In genomic region chr13:62923182-62923581, GRCm38 (mm10) we compare ENCODE assay signal across 21 mouse cellular contexts. TPM values are rescaled to one million over a fixed set of nuclear protein-coding genes. Genes with fewer than 3 reads are reported as not detected.
DNase-seq lines count a peak whose midpoint lies in the region; ATAC-seq and TF ChIP-seq lines count a peak whose summit lies in the region.
"Had no signal": no experiment of that assay in that cellular context is flagged by ENCODE, and none has a peak within 500 bp of the region (broad histone marks: within the 10 kb centered on the region; RNA-seq: fewer than 3 reads in every experiment).

No protein-coding gene starts in this region.

- TF ChIP-seq EP300 in lung, postnatal 0 days (IDR thresholded peaks at IDR 0.05) = peak; percentile 43; the same call in 1 of the 2 replicates

- no peak for ATAC-seq in intestine, embryonic 14.5 days (replicated peaks; ENCODE audit: low FRiP score, low TSS enrichment, low read depth)
- ATAC-seq in intestine, embryonic 15.5 days = no peak
- ATAC-seq in lung, postnatal 0 days = peak; percentile 52
- ATAC-seq in limb, embryonic 15.5 days (ENCODE audit: insufficient number of reproducible peaks, low FRiP score, low TSS enrichment, low read depth) = no peak
- ATAC-seq: forebrain, embryonic 14.5 days; inflammation-experienced regulatory T-cells, adult 6 months had no signal

- peaks cover 5% of the 10 kb centered on the region; the same call in 1 of the 2 replicates for H3K4me1 ChIP-seq in intestine, embryonic 14.5 days (replicated peaks; ENCODE audit: control insufficient read depth, insufficient read depth, low read length)
- no peaks in the 10 kb centered on the region for H3K4me1 ChIP-seq in intestine, embryonic 15.5 days (replicated peaks)
- H3K4me1 ChIP-seq in lung, postnatal 0 days (ENCODE audit: insufficient read depth, low read depth, low read length) = no peaks in the 10 kb centered on the region
- no peaks in the 10 kb centered on the region for H3K4me1 ChIP-seq in lung, adult 2 months (ENCODE audit: control insufficient read depth, insufficient read depth, low read length)
- peaks cover 10% of the 10 kb centered on the region; the same call in 1 of the 2 replicates for H3K4me1 ChIP-seq in limb, embryonic 15.5 days
- H3K4me1 ChIP-seq in midbrain, embryonic 10.5 days = no peaks in the 10 kb centered on the region
- H3K4me1 ChIP-seq: hindbrain, embryonic 13.5 days; neural tube, embryonic 13.5 days had no signal

- H3K9me3 ChIP-seq in intestine, embryonic 14.5 days (ENCODE audit: control insufficient read depth, low read length) = no peaks in the 10 kb centered on the region
- no peaks in the 10 kb centered on the region for H3K9me3 ChIP-seq in intestine, embryonic 15.5 days
- H3K9me3 ChIP-seq in lung, postnatal 0 days (ENCODE audit: low read length) = no peaks in the 10 kb centered on the region
- H3K9me3 ChIP-seq in limb, embryonic 15.5 days = no peaks in the 10 kb centered on the region
- no peaks in the 10 kb centered on the region for H3K9me3 ChIP-seq in midbrain, embryonic 10.5 days (replicated peaks)
- H3K9me3 ChIP-seq: hindbrain, embryonic 13.5 days; kidney, embryonic 15.5 days; neural tube, embryonic 13.5 days had no signal

- no peak overlapping the region for H3K4me2 ChIP-seq in intestine, embryonic 14.5 days (ENCODE audit: low read length)
- no peak overlapping the region for H3K4me2 ChIP-seq in intestine, embryonic 15.5 days (replicated peaks)
- no peak overlapping the region for H3K4me2 ChIP-seq in lung, postnatal 0 days (replicated peaks; ENCODE audit: low read depth, low read length)
- no peak overlapping the region for H3K4me2 ChIP-seq in limb, embryonic 15.5 days
- H3K4me2 ChIP-seq: hindbrain, embryonic 13.5 days; kidney, embryonic 15.5 days; lung, embryonic 14.5 days; neural tube, embryonic 13.5 days had no signal

- H3K9ac ChIP-seq in intestine, embryonic 14.5 days (ENCODE audit: low read length) = no peak overlapping the region
- no peak overlapping the region for H3K9ac ChIP-seq in intestine, embryonic 15.5 days
- no peak overlapping the region for H3K9ac ChIP-seq in lung, postnatal 0 days (replicated peaks; ENCODE audit: low read depth)
- H3K9ac ChIP-seq in limb, embryonic 15.5 days = no peak overlapping the region
- H3K9ac ChIP-seq: hindbrain, embryonic 13.5 days; kidney, embryonic 15.5 days; lung, embryonic 14.5 days; neural tube, embryonic 13.5 days had no signal

- H3K36me3 ChIP-seq in intestine, embryonic 14.5 days (ENCODE audit: control insufficient read depth, insufficient read depth, low read length) = no peaks in the 10 kb centered on the region
- H3K36me3 ChIP-seq in intestine, embryonic 15.5 days = no peaks in the 10 kb centered on the region
- H3K36me3 ChIP-seq in lung, postnatal 0 days (ENCODE audit: insufficient read depth, low read length) = no peaks in the 10 kb centered on the region
- no peaks in the 10 kb centered on the region for H3K36me3 ChIP-seq in limb, embryonic 15.5 days
- no peaks in the 10 kb centered on the region for H3K36me3 ChIP-seq in midbrain, embryonic 10.5 days
- H3K36me3 ChIP-seq: hindbrain, embryonic 13.5 days; kidney, embryonic 15.5 days; neural tube, embryonic 13.5 days had no signal

- TF ChIP-seq POLR2A in lung, adult 2 months (IDR thresholded peaks at IDR 0.05; ENCODE audit: borderline replicate concordance, extremely low read depth, low read depth, low read length) = no peak

- DNase-seq in intestine, embryonic 14.5 days (ENCODE audit: low spot score) = no peak
- DNase-seq in lung, postnatal 0 days (ENCODE audit: low spot score) = peak; percentile 79
- DNase-seq in lung, adult 2 months = no peak
- DNase-seq in ovary, postnatal 36 days (ENCODE audit: low spot score) = no peak
- DNase-seq in midbrain, embryonic 10.5 days (ENCODE audit: low spot score) = no peak
- DNase-seq: adrenal gland, adult 8-10 months; B cell, adult 2 months; cerebellum, postnatal 10 days; gastrocnemius, postnatal 25 days; layer of hippocampus, postnatal 36 days; liver; midbrain, embryonic 14.5 days; thymus, adult 2 months had no signal

- H3K27ac ChIP-seq in intestine, embryonic 14.5 days (ENCODE audit: low read depth) = peak overlapping the region; percentile 64
- no peak overlapping the region for H3K27ac ChIP-seq in intestine, embryonic 15.5 days
- no peak overlapping the region for H3K27ac ChIP-seq in lung, postnatal 0 days (ENCODE audit: low read length)
- H3K27ac ChIP-seq in limb, embryonic 15.5 days = 0 out of 2 replicates have a peak overlapping the region, but pooled peaks have one; percentile 24
- no peak overlapping the region for H3K27ac ChIP-seq in midbrain, embryonic 10.5 days (replicated peaks)
- H3K27ac ChIP-seq: hindbrain, embryonic 13.5 days; kidney, embryonic 15.5 days; neural tube, embryonic 13.5 days had no signal

- TF ChIP-seq CTCF in lung, postnatal 0 days (IDR thresholded peaks at IDR 0.05) = no peak
- TF ChIP-seq CTCF in lung, adult 2 months (IDR thresholded peaks at IDR 0.05; ENCODE audit: insufficient read depth, low read length) = no peak

- no peak overlapping the region for H3K4me3 ChIP-seq in intestine, embryonic 14.5 days (ENCODE audit: low read depth, low read length)
- no peak overlapping the region for H3K4me3 ChIP-seq in intestine, embryonic 15.5 days (replicated peaks)
- H3K4me3 ChIP-seq in lung, postnatal 0 days (ENCODE audit: low read depth, low read length) = no peak overlapping the region
- H3K4me3 ChIP-seq in lung, adult 2 months (replicated peaks; ENCODE audit: extremely low read depth, low read depth, low read length) = no peak overlapping the region
- no peak overlapping the region for H3K4me3 ChIP-seq in limb, embryonic 15.5 days
- no peak overlapping the region for H3K4me3 ChIP-seq in midbrain, embryonic 10.5 days
- H3K4me3 ChIP-seq: hindbrain, embryonic 13.5 days; kidney, embryonic 15.5 days; neural tube, embryonic 13.5 days had no signal

- H3K27me3 ChIP-seq in intestine, embryonic 14.5 days (replicated peaks; ENCODE audit: control insufficient read depth, insufficient read depth, low read length) = no peaks in the 10 kb centered on the region
- no peaks in the 10 kb centered on the region for H3K27me3 ChIP-seq in intestine, embryonic 15.5 days (replicated peaks)
- no peaks in the 10 kb centered on the region for H3K27me3 ChIP-seq in lung, postnatal 0 days (replicated peaks; ENCODE audit: insufficient read depth, low read length)
- no peaks in the 10 kb centered on the region for H3K27me3 ChIP-seq in limb, embryonic 15.5 days
- H3K27me3 ChIP-seq in midbrain, embryonic 10.5 days (ENCODE audit: low read depth, poor library complexity, severe bottlenecking) = no peaks in the 10 kb centered on the region
- H3K27me3 ChIP-seq: hindbrain, embryonic 13.5 days; kidney, embryonic 15.5 days; neural tube, embryonic 13.5 days had no signal

- WGBS in intestine, embryonic 14.5 days = 61% methylated on average over 8 of the region's 8 CpGs
- 60% methylated on average over 8 of the region's 8 CpGs for WGBS in intestine, embryonic 15.5 days
- WGBS in lung, postnatal 0 days = 50% methylated on average over 8 of the region's 8 CpGs
- 55% methylated on average over 8 of the region's 8 CpGs for WGBS in lung, adult 2 months
- whole genome bisulfite sequencing in limb, embryonic 15.5 days = 57% methylated on average over 8 of the region's 8 CpGs
- WGBS in midbrain, embryonic 10.5 days = 77% methylated on average over 8 of the region's 8 CpGs

RNA-seq across cellular contexts. Expression of gene Fbp1, which starts 35.1 kb away (rescaled TPM):
- polyA plus RNA-seq in intestine, embryonic 14.5 days (2014; fragmentation: Nextera tagmentation; extraction: Ambion mirVana) = 0.47 and 0.51 TPM in 2 replicates
- polyA plus RNA-seq in intestine, embryonic 15.5 days (2015; fragmentation: Nextera tagmentation; extraction: Ambion mirVana) = 2.2 and 4.0 TPM in 2 replicates
- polyA plus RNA-seq in lung, postnatal 0 days (2015; fragmentation: Nextera tagmentation; extraction: Ambion mirVana) = 1.1 and 2.4 TPM in 2 replicates
- polyA plus RNA-seq in lung, adult 2 months (2012; rRNA removed) = 1.1 and 2.1 TPM in 2 replicates
- 1.4 and 1.5 TPM in 2 replicates for polyA plus RNA-seq in limb, embryonic 15.5 days (2015; fragmentation: Nextera tagmentation; extraction: Ambion mirVana)
- 0.10 TPM in 1 of 2 replicates, not detected in the other for polyA plus RNA-seq in midbrain, embryonic 10.5 days (2016; fragmentation: Nextera tagmentation; extraction: Ambion mirVana)
- polyA plus RNA-seq: forebrain, embryonic 14.5 days; inflammation-experienced regulatory T-cells, adult 6 months; midbrain, embryonic 14.5 days had no signal

RNA-seq across cellular contexts. Expression of gene 2010111I01Rik, which starts 41.5 kb away (rescaled TPM):
- 135 and 152 TPM in 2 replicates for polyA plus RNA-seq in intestine, embryonic 14.5 days (2014; fragmentation: Nextera tagmentation; extraction: Ambion mirVana)
- 93.5 and 96.3 TPM in 2 replicates for polyA plus RNA-seq in intestine, embryonic 15.5 days (2015; fragmentation: Nextera tagmentation; extraction: Ambion mirVana)
- polyA plus RNA-seq in lung, postnatal 0 days (2015; fragmentation: Nextera tagmentation; extraction: Ambion mirVana) = 128 and 130 TPM in 2 replicates
- 95.4 and 143 TPM in 2 replicates for polyA plus RNA-seq in lung, adult 2 months (2012; rRNA removed)
- polyA plus RNA-seq in limb, embryonic 15.5 days (2015; fragmentation: Nextera tagmentation; extraction: Ambion mirVana) = 240 and 248 TPM in 2 replicates
- 28.5 and 33.9 TPM in 2 replicates for polyA plus RNA-seq in midbrain, embryonic 10.5 days (2016; fragmentation: Nextera tagmentation; extraction: Ambion mirVana)

Comparison
In these comparisons a context has a peak if more than half of its experiments do, and no peak if none do; other contexts are left out.
1. H3K27ac ChIP-seq: peak in intestine, embryonic 14.5 days (single experiment) and limb, embryonic 15.5 days (single experiment); none in intestine, embryonic 15.5 days (single experiment), lung, postnatal 0 days (single experiment) and midbrain, embryonic 10.5 days (single experiment).